Mouse (Mus musculus): ENCODE results near the gene Hoxd13.

The Hoxd13 gene

GRCm38 (mm10) chr2:74681594-74682531, 13.8 kb downstream of the Hoxd13 start:
- no peak for DNase-seq

DNA sequence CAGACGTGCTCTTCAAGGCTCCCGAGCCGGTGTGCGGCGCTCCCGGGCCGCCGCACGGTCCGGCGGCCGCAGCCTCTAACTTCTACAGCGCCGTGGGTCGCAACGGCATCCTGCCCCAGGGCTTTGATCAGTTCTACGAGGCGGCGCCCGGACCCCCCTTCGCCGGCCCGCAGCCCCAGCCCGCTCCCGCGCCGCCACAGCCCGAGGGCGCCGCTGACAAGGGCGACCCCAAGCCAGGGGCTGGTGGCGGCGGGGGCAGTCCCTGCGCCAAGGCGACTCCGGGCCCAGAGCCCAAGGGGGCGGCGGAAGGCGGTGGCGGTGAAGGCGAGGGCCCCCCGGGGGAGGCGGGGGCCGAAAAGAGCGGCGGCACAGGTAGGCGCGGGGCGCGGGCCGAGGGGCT, 14.7 kb downstream of the Hoxd13 start:
- DNase-seq = no peak

DNA sequence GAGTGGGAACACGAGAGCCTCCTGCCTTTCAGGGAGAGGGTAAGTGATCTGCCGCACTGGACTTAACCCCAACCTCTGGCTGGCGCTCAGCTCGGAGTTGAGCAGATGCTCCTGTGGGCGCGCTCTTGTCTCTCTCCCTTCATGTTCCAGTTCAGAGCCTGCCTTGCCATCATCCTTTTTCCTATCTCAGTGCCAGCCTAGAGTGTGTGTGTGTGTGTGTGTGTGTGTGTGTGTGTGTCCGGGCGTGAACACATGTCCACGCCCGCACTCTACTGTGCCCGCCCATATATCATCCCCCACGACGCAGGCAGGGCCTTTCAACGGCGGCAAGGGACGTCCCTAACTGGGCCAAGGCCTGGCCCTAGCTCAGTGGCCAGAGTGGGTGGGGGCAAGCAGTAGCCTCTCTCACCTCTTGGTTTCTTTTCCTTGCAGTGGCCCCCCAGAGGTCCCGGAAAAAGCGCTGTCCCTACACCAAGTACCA, 15.4 kb downstream of the Hoxd13 start:
- no peak for DNase-seq

DNA sequence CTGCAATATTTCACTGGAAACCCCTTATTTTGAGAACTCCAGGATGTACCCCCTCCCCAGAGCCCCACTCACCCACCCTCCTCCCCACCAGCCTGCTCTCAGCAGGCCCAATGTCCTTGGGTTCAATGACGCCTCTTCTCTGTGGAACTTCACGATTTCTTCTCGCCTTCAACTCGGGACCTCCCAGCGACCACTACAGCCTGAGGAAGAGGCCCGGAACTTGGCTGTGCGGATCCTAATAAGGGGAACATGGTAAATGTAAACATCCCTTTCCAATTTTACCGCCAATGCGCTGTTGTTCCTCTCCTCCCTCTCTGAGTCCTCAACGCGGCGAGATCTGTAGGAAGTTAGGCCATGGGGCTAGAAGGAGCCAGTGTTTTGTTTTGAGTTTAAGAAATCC, 16.0 kb downstream of the Hoxd13 start:
- DNase-seq = no peak

- DNase-seq = no peak
These were observed 17.0 kb downstream of the Hoxd13 start for GRCm38 (mm10) chr2:74685059-74685603.

DNA sequence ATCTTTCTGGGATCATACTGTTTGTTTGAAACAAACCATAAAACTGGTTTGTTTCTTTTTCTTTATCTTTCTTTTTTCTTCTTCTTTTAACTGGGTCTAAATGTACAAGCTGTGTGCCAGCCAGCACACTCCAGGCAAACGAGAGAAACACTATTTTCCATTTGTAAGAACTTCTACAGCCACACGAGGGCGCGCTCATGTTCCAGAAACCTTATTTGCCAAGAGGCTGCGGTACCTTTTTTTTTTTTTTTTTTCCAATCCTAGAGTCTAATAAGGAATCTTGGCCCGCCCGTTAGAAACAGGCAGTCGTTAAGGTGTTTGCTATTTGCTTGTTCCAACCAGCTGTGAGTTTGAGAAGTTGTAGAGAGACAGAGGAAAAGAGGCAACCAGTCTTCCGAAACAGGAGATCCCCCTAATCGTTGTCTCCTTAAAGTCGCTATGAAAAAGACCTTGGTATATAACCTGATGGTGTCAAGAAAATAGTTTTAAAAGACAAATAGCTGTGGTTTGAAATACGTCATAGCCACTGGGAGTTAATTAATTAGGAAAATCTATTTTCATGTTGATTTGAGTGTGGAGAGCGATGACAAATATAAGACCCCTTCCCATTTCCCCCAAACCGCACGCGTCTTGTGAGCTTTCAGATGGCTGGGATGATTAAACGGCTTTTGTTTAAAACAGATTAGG, 18.3 kb downstream of the Hoxd13 start:
- DNase-seq = peak; percentile 81

DNA sequence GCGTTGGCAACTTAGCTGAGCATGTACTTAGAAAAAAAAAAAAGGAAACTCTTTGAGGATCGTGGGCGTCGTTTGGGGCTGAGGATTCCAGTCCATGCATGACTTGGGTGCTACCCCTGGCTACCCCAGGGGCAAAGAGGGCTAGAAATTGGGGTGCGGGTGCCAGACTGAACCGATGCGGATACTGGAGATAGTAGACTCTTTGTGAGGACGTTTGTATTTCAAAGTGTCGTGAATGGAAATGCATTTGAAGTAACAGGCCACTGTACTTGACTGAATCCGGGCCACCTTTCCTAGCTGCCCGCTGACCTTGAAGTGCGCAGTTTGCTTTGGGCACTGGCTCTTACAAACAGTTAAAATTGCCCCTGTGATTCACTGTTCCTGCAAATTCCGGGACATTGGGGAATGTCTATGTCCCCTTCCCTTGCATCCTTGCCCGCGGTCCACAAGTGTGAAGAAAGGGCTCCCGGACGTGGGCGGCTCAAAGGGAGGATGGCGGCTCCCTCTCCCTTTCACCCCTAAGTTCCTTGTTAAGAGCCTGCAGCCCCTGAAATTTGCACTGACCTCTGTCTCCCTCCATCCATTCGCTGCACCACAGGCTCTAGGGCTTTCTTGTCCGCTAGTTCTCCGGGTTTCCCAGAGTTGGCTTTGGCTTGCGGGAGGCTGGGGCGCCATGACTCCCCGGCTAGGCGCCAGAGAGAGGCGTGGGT, 19.0 kb downstream of the Hoxd13 start:
- DNase-seq = no peak

DNA sequence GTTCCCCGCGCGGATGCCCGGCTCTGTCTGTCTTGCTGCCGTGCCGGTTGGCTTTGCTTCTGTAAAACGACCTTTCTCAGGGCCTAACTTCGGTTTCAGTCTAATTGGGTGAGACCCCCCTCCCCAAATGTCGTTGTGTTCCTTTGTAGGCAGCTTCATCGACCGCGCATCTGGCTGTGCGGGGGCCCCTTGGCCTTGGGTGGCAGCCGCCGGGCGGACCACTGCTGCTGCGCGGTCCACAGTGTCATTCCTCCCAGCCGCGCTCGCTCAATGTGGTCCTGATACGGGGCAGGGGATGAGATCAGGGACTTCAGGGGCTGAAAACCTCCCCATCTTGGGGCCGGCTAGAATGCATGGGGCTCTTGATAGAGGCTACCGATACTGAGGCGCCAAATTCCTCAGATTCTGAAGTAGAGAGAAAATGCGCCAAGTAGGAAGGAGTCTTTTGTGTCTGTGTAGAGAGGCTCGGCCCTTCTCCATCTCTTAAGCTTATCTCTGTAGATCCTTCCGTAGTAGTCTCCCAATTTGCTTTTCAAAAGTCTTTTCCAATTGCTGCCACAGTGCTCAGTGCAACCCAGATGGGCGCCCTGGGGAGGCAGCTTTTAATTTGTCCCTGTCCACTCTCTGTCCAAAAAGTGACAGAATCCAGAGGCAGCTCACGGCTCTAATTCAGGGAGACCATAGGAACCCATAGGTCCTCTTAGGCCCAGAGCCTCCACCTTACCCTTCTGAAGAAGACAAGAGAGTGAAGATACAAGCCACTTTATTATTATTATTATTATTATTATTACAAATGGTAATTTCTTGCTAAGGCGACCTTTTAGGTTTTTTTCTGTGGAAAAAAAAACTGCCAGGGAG, 19.8 kb downstream of the Hoxd13 start:
- no peak for DNase-seq

DNA sequence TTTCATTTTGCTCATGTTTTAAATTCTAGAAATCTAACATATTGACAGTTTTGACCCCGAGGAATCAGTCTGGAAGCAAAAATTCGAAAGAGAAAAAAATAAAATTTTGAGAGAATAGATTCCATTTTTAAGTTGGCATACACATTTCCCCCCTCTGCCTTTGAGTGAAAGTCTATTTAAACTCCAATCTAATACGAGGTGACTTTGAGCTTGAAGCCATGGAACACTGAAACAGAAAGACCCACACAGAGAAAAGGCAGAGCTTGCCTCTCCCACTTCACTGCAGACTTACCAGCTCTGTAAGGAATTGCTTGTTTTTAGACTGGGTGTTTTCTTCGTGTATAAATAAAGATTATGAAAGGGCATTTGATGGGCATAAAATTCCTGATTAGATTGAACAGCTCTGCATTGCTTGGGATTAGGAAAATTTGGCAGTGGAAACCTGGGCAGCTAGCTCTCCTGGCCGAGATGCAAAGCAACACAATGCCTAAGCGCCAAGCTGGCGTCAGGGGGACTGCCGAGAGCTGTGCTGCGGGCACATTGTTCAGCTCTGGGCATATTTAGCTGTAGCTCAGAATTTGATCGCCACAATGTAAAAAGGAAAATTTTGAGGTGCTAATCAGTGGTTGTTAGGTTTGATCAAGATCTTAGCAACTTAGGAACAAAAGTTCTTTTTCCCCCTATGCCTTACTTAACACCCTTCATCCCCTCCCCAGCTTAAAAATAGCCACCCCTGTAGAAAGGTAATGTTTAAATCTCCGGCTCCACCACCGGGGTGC, 20.9 kb downstream of the Hoxd13 start:
- no peak for DNase-seq

DNA sequence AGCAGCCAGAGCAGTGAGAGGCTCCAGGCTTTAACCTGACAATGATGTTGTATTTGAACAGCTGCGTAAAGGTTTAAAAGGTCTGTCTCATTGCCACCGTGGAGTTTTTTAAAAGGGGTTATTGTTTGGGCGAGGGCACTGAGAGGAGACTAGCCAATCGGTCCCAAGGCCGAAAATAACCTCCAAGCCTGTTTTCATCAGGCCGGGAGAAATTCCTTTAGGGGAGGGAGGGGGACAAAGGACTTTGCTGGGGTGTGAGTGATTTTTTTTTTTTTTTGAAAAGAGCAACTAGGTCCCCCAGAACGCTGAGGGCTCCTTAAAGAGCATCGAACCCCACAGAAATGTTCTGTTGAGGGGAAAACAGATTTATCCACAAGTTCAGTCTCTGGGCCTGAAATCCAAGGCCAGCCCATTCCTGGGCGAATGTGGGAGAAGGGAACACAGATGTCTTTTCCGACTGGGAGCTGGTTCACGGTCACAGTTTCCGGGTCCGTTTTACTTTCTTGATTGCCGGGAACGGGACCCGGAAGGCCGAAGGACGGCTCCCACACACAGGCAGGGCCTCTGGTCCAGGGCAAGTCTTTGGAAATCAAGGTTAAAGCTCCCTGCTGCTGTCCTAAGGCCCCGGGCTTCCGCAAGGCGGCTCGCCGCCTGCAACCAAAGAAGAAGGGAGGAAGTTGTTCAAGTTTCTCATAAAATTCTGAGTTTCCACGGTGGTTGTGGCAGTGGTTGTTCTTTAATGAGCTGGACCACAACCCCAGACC, 21.6 kb downstream of the Hoxd13 start:
- no peak for DNase-seq

- no peak for DNase-seq
These were observed 22.2 kb downstream of the Hoxd13 start for GRCm38 (mm10) chr2:74690338-74690716.

DNA sequence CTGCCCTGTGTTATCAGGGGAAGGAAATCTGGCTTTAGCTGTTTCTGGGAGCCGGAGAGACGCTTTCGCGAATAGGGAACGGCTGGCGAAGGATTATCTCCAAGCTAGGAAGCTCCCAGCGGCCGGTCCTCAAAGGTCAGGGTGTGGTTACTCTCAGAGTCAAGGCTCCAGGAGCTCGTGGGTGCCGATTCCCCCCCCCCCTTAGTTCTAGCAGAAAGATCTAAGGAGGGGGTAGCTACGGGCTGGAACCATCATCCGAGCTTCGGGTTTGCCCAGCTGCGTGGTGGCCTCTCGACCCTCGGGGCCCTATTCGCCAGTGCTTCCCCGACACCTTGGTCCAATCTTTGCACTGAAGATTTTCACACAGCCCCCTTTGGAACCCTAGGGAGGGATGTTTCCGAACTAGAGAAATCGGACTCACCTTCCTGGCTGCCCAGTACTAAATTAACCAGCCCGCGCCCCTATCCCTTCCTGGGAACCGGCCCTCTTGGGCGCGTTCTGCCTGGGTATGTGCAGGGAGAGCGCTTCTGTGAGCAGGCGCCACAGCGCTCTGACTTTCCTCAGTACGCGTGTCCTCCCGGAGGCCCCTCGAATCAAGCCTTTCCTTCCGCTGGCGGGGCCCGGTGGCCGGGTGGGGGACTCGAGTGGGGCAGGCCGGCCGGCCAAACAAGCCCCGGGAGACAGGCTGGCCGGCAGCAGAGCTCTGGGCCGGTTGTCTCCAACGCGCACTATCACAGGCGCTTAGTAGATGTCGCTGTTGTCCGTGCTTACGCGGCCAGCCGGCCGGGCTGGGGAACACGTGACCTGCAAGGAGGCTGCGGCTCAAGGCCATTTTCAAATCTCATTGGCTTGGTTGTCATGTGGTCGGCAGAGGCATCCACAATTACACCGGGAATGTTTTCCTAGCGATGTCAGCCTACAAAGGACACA, 23.2 kb downstream of the Hoxd13 start, which contains the start of gene Hoxd10:
Gene Hoxd10, plus strand, starts transcription at position 903 of the 930 bp plus-strand sequence.
- DNase-seq = no peak

DNA sequence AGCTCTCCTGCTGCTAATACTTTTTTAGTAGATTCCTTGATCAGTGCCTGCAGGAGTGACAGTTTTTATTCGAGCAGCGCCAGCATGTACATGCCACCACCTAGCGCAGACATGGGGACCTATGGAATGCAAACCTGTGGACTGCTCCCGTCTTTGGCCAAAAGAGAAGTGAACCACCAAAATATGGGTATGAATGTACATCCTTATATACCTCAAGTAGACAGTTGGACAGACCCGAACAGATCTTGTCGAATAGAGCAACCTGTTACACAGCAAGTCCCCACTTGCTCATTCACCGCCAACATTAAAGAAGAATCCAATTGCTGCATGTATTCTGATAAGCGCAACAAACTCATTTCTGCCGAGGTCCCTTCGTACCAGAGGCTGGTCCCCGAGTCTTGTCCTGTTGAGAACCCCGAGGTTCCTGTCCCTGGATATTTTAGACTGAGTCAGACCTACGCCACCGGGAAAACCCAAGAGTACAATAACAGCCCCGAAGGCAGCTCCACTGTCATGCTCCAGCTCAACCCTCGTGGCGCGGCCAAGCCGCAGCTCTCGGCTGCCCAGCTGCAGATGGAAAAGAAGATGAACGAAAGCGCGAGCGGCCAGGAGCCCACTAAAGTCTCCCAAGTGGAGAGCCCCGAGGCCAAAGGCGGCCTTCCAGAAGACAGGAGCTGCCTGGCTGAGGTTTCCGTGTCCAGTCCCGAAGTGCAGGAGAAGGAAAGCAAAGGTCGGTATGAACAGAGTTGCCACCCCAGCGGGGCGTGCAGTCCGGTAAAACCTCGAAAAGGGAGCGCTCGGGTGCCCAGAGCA, 24.1 kb downstream of the Hoxd13 start:
- DNase-seq = no peak

DNA sequence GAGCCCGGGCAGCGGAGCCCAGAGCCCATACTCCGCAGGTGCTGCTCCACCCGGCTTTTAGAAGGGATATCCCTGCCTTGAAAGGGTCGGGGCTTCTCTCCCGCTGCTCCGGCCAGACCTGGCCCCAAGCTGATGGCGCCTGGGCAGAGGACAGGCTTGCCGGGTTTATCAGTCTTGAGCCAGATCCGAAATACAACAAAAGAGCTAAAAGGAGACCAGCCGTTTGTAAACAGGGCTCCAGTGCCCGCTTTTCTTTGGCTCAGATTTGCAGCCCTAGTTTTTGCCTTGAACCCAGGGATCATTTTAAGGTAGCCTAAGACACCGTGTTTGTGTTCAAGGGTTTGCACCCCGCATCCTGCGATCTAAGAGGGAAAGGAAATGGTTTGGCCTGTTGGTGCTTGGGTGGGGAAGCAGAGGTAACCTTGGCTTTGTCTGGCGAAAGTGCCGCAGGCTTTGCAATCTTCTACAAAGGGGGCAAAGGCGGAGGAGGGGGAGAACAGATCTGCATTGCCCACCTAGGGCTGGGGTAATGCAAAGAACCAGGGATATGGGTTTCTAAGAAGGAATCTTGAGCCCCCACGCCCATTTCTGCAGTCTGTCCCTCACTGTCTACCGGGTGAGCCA, 24.8 kb downstream of the Hoxd13 start:
- no peak for DNase-seq

- no peak for DNase-seq
These were observed 25.3 kb downstream of the Hoxd13 start for GRCm38 (mm10) chr2:74693432-74693827.

GRCm38 (mm10) chr2:74694066-74694465, 26.0 kb downstream of the Hoxd13 start:
- DNase-seq = no peak

DNA sequence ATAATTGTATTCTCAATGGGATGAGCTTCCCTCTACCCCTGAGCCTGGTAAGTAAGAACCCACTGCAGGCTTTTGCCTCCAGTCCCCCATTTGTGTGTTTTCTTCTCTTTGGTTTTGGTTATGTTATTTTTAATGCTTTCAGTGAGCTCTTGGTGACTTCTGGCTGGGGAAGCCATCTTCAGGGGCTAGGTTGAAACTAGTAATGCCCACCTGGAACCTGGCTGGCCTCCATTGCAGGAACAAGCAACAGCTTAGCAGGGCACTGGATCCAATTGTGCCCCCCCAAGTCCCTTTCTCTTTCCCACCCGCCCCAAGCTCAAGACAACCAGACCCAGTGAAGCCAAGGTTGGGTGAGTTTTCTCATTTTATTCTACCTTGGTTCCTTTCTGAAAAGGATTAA, 27.3 kb downstream of the Hoxd13 start:
- no peak for DNase-seq
